Mouse (Mus musculus) liver, postnatal 0 days (tissue): Measurements from ENCODE around the gene Gstm3.

Experiments used
- CTCF ChIP-seq: sonication (generic); IDR thresholded peaks from 2 replicates; pipeline ENCODE4 v1.5.1; 2016; ENCODE audit warnings: antibody characterized with exemption, low read depth
- EP300 ChIP-seq: IDR thresholded peaks from 2 replicates; pipeline ENCODE4 v1.6.1; 2016; ENCODE audit warnings: antibody characterized with exemption, low read depth, mild to moderate bottlenecking

GRCm38 (mm10) chr3:107977691-107978090 is 8.6 kb upstream of the Gstm3 start:
- TF ChIP-seq CTCF (no peak), EP300 (no peak)
